Mouse (Mus musculus) CH12.LX (cell line): ENCODE measurements around the gene Psmc5. TPM values are rescaled to one million over a fixed set of nuclear protein-coding genes. Genes with fewer than 3 reads are reported as not detected.

Experiments used
- DNase-seq: peaks from one replicate; pipeline ENCODE4 v3.0.0-alpha.2; 2013; ENCODE audit errors: extremely low read depth
- H3K27ac ChIP-seq: 2 replicates; pipeline ENCODE4 v1.5.1; 2012; ENCODE audit warnings: low read depth, mild to moderate bottlenecking, control low read depth, moderate library complexity; ENCODE audit not compliant: insufficient read depth
- H3K27me3 ChIP-seq: replicated peaks from 2 replicates; pipeline ENCODE3; 2012; ENCODE audit warnings: inconsistent platforms
- H3K36me3 ChIP-seq, 2 experiments: replicated peaks in 1 of 2; 2 replicates each; pipeline versions ENCODE3 to v1.6.1; 2012; ENCODE audit warnings: inconsistent platforms in 1 of 2, low read length in 1 of 2, mild to moderate bottlenecking in 1 of 2, mixed read lengths in 1 of 2, moderate library complexity in 1 of 2; ENCODE audit not compliant: control insufficient read depth in 1 of 2, insufficient read depth in 1 of 2
- H3K4me1 ChIP-seq, 2 experiments: 2 replicates each; pipeline ENCODE4 v1.6.1; 2012; ENCODE audit warnings: inconsistent platforms in 1 of 2, moderate library complexity in 1 of 2; ENCODE audit not compliant: insufficient read depth in 2 of 2, control insufficient read depth in 1 of 2
- H3K4me2 ChIP-seq: 2 replicates; pipeline ENCODE4 v1.6.1; 2012; ENCODE audit warnings: low read depth, mild to moderate bottlenecking, control low read depth; ENCODE audit not compliant: poor library complexity, insufficient read depth, severe bottlenecking
- H3K4me3 ChIP-seq, 3 experiments: fragments of 150-350 bp in 1 of 3; sonication (generic) in 1 of 3; replicated peaks in 1 of 3; 2 replicates each; pipeline versions ENCODE3 to v1.5.1; 2011 to 2012; ENCODE audit warnings: low read depth in 2 of 3, low read length in 2 of 3, mild to moderate bottlenecking in 2 of 3, moderate library complexity in 2 of 3, control low read depth in 1 of 3, improper control_type of control experiment in 1 of 3, inconsistent platforms in 1 of 3, mixed read lengths in 1 of 3; ENCODE audit not compliant: poor library complexity in 1 of 3
- H3K79me2 ChIP-seq: replicated peaks from 2 replicates; pipeline ENCODE4 v1.6.1; 2012; ENCODE audit warnings: mild to moderate bottlenecking, moderate library complexity; ENCODE audit not compliant: control insufficient read depth, poor library complexity, insufficient read depth, severe bottlenecking; ENCODE audit errors: extremely low read depth
- H3K9ac ChIP-seq: 2 replicates; pipeline ENCODE4 v1.6.1; 2012; ENCODE audit warnings: low read depth, mild to moderate bottlenecking, control low read depth, moderate library complexity; ENCODE audit not compliant: insufficient read depth
- H3K9me3 ChIP-seq: replicated peaks from 2 replicates; pipeline ENCODE3; 2012; ENCODE audit warnings: low read length, inconsistent platforms, mixed read lengths
- BHLHE40 ChIP-seq: IDR thresholded peaks from 2 replicates; pipeline ENCODE4 v1.6.1; 2011; ENCODE audit warnings: mild to moderate bottlenecking, low read depth, low read length, improper control_type of control experiment
- CHD1 ChIP-seq: IDR thresholded peaks from 2 replicates; pipeline ENCODE4 v1.6.1; 2012; ENCODE audit warnings: low read depth, low read length, improper control_type of control experiment, inconsistent platforms
- E2F4 ChIP-seq: IDR thresholded peaks from 2 replicates; pipeline ENCODE4 v1.6.1; 2011; ENCODE audit warnings: low read depth, low read length, improper control_type of control experiment; ENCODE audit not compliant: insufficient replicate concordance
- ELF1 ChIP-seq: IDR thresholded peaks from 2 replicates; pipeline ENCODE4 v1.6.1; 2014; ENCODE audit warnings: low read depth, mild to moderate bottlenecking, inconsistent platforms, low read length, improper control_type of control experiment
- ETS1 ChIP-seq: conservative IDR thresholded peaks from 2 replicates; pipeline ENCODE4 v1.6.1; 2012; ENCODE audit warnings: low read depth, mild to moderate bottlenecking, inconsistent platforms, low read length, improper control_type of control experiment, moderate library complexity
- IRF4 ChIP-seq: IDR thresholded peaks from 2 replicates; pipeline ENCODE4 v1.6.1; 2014; ENCODE audit warnings: low read depth, mild to moderate bottlenecking, inconsistent platforms, low read length, improper control_type of control experiment
- JUN ChIP-seq: IDR thresholded peaks from 2 replicates; pipeline ENCODE4 v1.6.1; 2011; ENCODE audit warnings: low read depth, mild to moderate bottlenecking, low read length, improper control_type of control experiment, moderate library complexity; ENCODE audit not compliant: insufficient read depth
- JUND ChIP-seq: conservative IDR thresholded peaks from 2 replicates; pipeline ENCODE4 v1.6.1; 2011; ENCODE audit warnings: low read depth, low read length, improper control_type of control experiment
- KAT2A ChIP-seq: IDR thresholded peaks from 2 replicates; pipeline ENCODE4 v1.6.1; 2012; ENCODE audit warnings: low read length, improper control_type of control experiment, inconsistent platforms; ENCODE audit not compliant: insufficient replicate concordance
- MAFK ChIP-seq: IDR thresholded peaks from 2 replicates; pipeline ENCODE4 v1.6.1; 2011; ENCODE audit warnings: low read length, improper control_type of control experiment; ENCODE audit not compliant: insufficient replicate concordance
- MXI1 ChIP-seq: IDR thresholded peaks from 2 replicates; pipeline ENCODE4 v1.6.1; 2011; ENCODE audit warnings: mild to moderate bottlenecking, low read depth, low read length, improper control_type of control experiment
- MYC ChIP-seq: IDR thresholded peaks from 2 replicates; pipeline ENCODE4 v1.6.1; 2011; ENCODE audit warnings: low read depth, mild to moderate bottlenecking, improper control_type of control experiment, low read length
- NRF1 ChIP-seq: IDR thresholded peaks from 2 replicates; pipeline ENCODE4 v1.6.1; 2014; ENCODE audit warnings: low read depth, mild to moderate bottlenecking, inconsistent platforms, low read length, improper control_type of control experiment, moderate library complexity
- POLR2AphosphoS2 ChIP-seq: IDR thresholded peaks from 2 replicates; pipeline ENCODE4 v1.6.1; 2011; ENCODE audit warnings: low read depth, low read length, improper control_type of control experiment
- RCOR1 ChIP-seq: conservative IDR thresholded peaks from 2 replicates; pipeline ENCODE4 v1.6.1; 2012; ENCODE audit warnings: low read depth, mild to moderate bottlenecking, inconsistent platforms, low read length, improper control_type of control experiment
- SMC3 ChIP-seq: IDR thresholded peaks from 2 replicates; pipeline ENCODE4 v1.6.1; 2011; ENCODE audit warnings: low read depth, low read length, improper control_type of control experiment
- TBP ChIP-seq: conservative IDR thresholded peaks from 2 replicates; pipeline ENCODE4 v1.6.1; 2011; ENCODE audit warnings: low read depth, low read length, improper control_type of control experiment
- TCF12 ChIP-seq: IDR thresholded peaks from 2 replicates; pipeline ENCODE4 v1.6.1; 2014; ENCODE audit warnings: low read depth, mild to moderate bottlenecking, inconsistent platforms, low read length, improper control_type of control experiment
- UBTF ChIP-seq: IDR thresholded peaks from 2 replicates; pipeline ENCODE4 v1.6.1; 2012; ENCODE audit warnings: low read depth, mild to moderate bottlenecking, inconsistent platforms, low read length, improper control_type of control experiment, moderate library complexity
- USF1 ChIP-seq: IDR thresholded peaks from 2 replicates; pipeline ENCODE4 v1.6.1; 2014; ENCODE audit warnings: low read depth, mild to moderate bottlenecking, inconsistent platforms, low read length, improper control_type of control experiment
- USF2 ChIP-seq: conservative IDR thresholded peaks from 2 replicates; pipeline ENCODE4 v1.6.1; 2011; ENCODE audit warnings: low read depth, low read length, improper control_type of control experiment
- ZMIZ1 ChIP-seq: IDR thresholded peaks from 2 replicates; pipeline ENCODE4 v1.6.1; 2012; ENCODE audit warnings: low read depth, mild to moderate bottlenecking, inconsistent platforms, low read length, improper control_type of control experiment
- dilution Hi-C: fragments of 300-500 bp; cut with MboI; formaldehyde crosslinking; loops from 2 replicates; pipeline ENCODE4 v1.14.3; 2020; ENCODE audit warnings: low sequenced_read_pairs; ENCODE audit not compliant: extremely low pct_unique_long_range_greater_than_20kb, extremely low pct_ligation_motif_present
- in situ Hi-C: fragments of 300-500 bp; cut with MboI; formaldehyde crosslinking; loops from 3 replicates; pipeline ENCODE4 v1.14.3; 2019; ENCODE audit warnings: low sequenced_read_pairs, low pct_ligation_motif_present, low pct_unique_long_range_greater_than_20kb, mixed read lengths
- polyA plus RNA-seq: library from polyadenylated mRNA; unstranded; fragments of >175 nt; gene quantifications from 2 replicates; pipeline ENCODE4 v1.2.1, GENCODE M21; 2012; ENCODE audit warnings: low read depth; ENCODE audit not compliant: insufficient read length
- total RNA-seq, 2 experiments: library from RNA; depleted of rRNA; stranded (reverse); fragments of 300-350 nt in 1 of 2; fragments of >200 nt in 1 of 2; gene quantifications; 2 replicates each; pipeline ENCODE4 v1.2.3; 2012 to 2014

Psmc5 gene
- total and polyA plus RNA-seq, 3 experiments: 139 to 344 (median 250) TPM

GRCm38 (mm10) chr11:106266431-106266830 is 10.5 kb downstream of the Psmc5 start:
- H3K9ac ChIP-seq: no peak overlapping the region
- in situ Hi-C loops (no loop called here), dilution Hi-C loops (no loop called here)
- no peak overlapping the region for H3K4me2 ChIP-seq
- no peaks in the 10 kb centered on the region for H3K9me3 ChIP-seq
- H3K27me3 ChIP-seq: no peaks in the 10 kb centered on the region
- H3K4me3 ChIP-seq: no peak overlapping the region
- peaks cover 14 to 55% of the 10 kb centered on the region in 2 experiments for H3K4me1 ChIP-seq
- no peak for DNase-seq
- TF ChIP-seq MAFK (no peak), ELF1 (no peak), IRF4 (no peak), E2F4 (no peak), KAT2A (no peak), ZMIZ1 (no peak), USF1 (no peak), POLR2AphosphoS2 (no peak), MYC (no peak), MXI1 (no peak), UBTF (no peak), TBP (no peak), JUN (no peak)
- H3K36me3 ChIP-seq: peaks cover 64 to 78% of the 10 kb centered on the region in 2 experiments
- no peak overlapping the region for H3K27ac ChIP-seq
- peaks cover 32% of the 10 kb centered on the region for H3K79me2 ChIP-seq

- DNase-seq: no peak
These were observed 11.4 kb downstream of the Psmc5 start for GRCm38 (mm10) chr11:106267311-106267852.

More at GRCm38 (mm10) chr11:106267311-106267852, 11.4 kb downstream of the Psmc5 start:
- dilution Hi-C loops: no loop called here
- Histone ChIP-seq H3K4me2 (no peak overlapping the region), H3K9me3 (no peaks in the 10 kb centered on the region), H3K4me3 (no peak overlapping the region), H3K4me1 (peaks cover 15 to 57% of the 10 kb centered on the region in 2 experiments), H3K9ac (no peak overlapping the region), H3K36me3 (peaks cover 55 to 69% of the 10 kb centered on the region in 2 experiments), H3K79me2 (peaks cover 40% of the 10 kb centered on the region)
- TF ChIP-seq MXI1: no peak
- TF ChIP-seq RCOR1: no peak
- TF ChIP-seq SMC3: no peak
- TF ChIP-seq ETS1: no peak
- no peak for TF ChIP-seq BHLHE40
- TF ChIP-seq NRF1: no peak
- no peak for TF ChIP-seq TCF12
- TF ChIP-seq CHD1: no peak
- no peak for TF ChIP-seq USF2
- TF ChIP-seq JUND: no peak
- TF ChIP-seq, all 38 proteins: peak for 0
- Histone ChIP-seq H3K27me3 (no peaks in the 10 kb centered on the region), H3K27ac (no peak overlapping the region)
- in situ Hi-C loops: no loop called here
